ENCODE assay signal across 2 mouse cellular contexts in the genomic region with DNA sequence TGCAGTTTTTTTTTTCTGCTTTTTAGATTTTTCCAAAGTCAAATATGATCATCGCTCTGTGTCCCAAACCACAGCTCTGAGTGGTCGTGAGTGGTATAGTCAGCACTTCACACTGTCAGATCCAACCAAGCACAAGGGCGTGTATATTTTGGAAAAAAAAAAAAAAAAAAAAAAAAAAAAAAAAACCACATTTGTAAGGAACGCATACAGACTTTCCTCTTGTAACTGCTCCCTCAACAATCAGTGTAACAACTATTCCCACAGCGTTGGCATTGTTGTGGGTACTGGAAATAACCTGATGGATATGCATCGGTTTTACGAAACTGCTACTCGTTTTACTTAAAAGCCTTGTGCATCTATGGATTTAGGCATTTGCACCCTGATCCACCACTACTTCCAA.
TF ChIP-seq lines count a peak whose summit lies in the region.

No protein-coding gene starts in this region.

TF ChIP-seq in CH12.LX, 34 proteins besides CTCF, POLR2A, EP300 and RAD21:
- TF ChIP-seq KAT2A (IDR thresholded peaks at IDR 0.05; ENCODE audit: insufficient replicate concordance, low read length) (no peak), ZNF384 (IDR thresholded peaks at IDR 0.05; ENCODE audit: low read depth, low read length) (peak; percentile 66), MXI1 (IDR thresholded peaks at IDR 0.05; ENCODE audit: low read depth, low read length) (no peak)

TF ChIP-seq in MEL, 35 proteins besides CTCF, POLR2A, EP300 and RAD21:
- TF ChIP-seq TBP (IDR thresholded peaks at IDR 0.05; ENCODE audit: low read depth, low read length), result no peak
- 0 out of 2 replicates have a peak, but pooled peaks have one; percentile 7 for TF ChIP-seq ZNF384 (IDR thresholded peaks at IDR 0.05; ENCODE audit: low read depth, low read length)
